Mouse (Mus musculus): ENCODE data around the gene Asic5. TPM values are rescaled to one million over a fixed set of nuclear protein-coding genes. Genes with fewer than 3 reads are reported as not detected.

The Asic5 gene
- polyA plus RNA-seq, 1 experiment from 2014 or later: not detected

- ATAC-seq (ENCODE audit: insufficient number of reproducible peaks, insufficient read depth, low FRiP score, low read depth): no peak
- Histone ChIP-seq H3K4me3 (ENCODE audit: low read depth, low read length) (no peak overlapping the region), H3K4me2 (replicated peaks; ENCODE audit: low read depth, low read length) (no peak overlapping the region), H3K9ac (replicated peaks; ENCODE audit: low read depth, low read length) (no peak overlapping the region), H3K9me3 (ENCODE audit: control insufficient read depth, low read depth, low read length) (no peaks in the 10 kb centered on the region), H3K27me3 (ENCODE audit: control insufficient read depth, insufficient read depth, low read length) (no peaks in the 10 kb centered on the region), H3K4me1 (ENCODE audit: control insufficient read depth, insufficient read depth, low read length) (no peaks in the 10 kb centered on the region), H3K36me3 (ENCODE audit: control insufficient read depth, insufficient read depth, low read length) (no peaks in the 10 kb centered on the region), H3K27ac (ENCODE audit: low read length) (no peak overlapping the region)
- 85% methylated on average over 5 of the region's 5 CpGs for WGBS
Observed at GRCm38 (mm10) chr3:81961336-81961735, 20.8 kb upstream of the Asic5 start.

- no peaks in the 10 kb centered on the region for H3K36me3 ChIP-seq (ENCODE audit: control insufficient read depth, insufficient read depth, low read length)
- no peak overlapping the region for H3K9ac ChIP-seq (replicated peaks; ENCODE audit: low read depth, low read length)
- 70% methylated on average over 5 of the region's 5 CpGs for WGBS
- no peak overlapping the region for H3K4me3 ChIP-seq (ENCODE audit: low read depth, low read length)
- H3K4me2 ChIP-seq (replicated peaks; ENCODE audit: low read depth, low read length): no peak overlapping the region
- H3K9me3 ChIP-seq (ENCODE audit: control insufficient read depth, low read depth, low read length): no peaks in the 10 kb centered on the region
- ATAC-seq (ENCODE audit: insufficient number of reproducible peaks, insufficient read depth, low FRiP score, low read depth): no peak
- no peak overlapping the region for H3K27ac ChIP-seq (ENCODE audit: low read length)
- H3K27me3 ChIP-seq (ENCODE audit: control insufficient read depth, insufficient read depth, low read length): no peaks in the 10 kb centered on the region
- H3K4me1 ChIP-seq (ENCODE audit: control insufficient read depth, insufficient read depth, low read length): no peaks in the 10 kb centered on the region
Observed at GRCm38 (mm10) chr3:81963768-81964167, 18.3 kb upstream of the Asic5 start.

GRCm38 (mm10) chr3:81964596-81964995 is 17.5 kb upstream of the Asic5 start:
- Histone ChIP-seq H3K27ac (ENCODE audit: low read length) (no peak overlapping the region), H3K9ac (replicated peaks; ENCODE audit: low read depth, low read length) (no peak overlapping the region), H3K4me2 (replicated peaks; ENCODE audit: low read depth, low read length) (no peak overlapping the region), H3K27me3 (ENCODE audit: control insufficient read depth, insufficient read depth, low read length) (no peaks in the 10 kb centered on the region), H3K9me3 (ENCODE audit: control insufficient read depth, low read depth, low read length) (no peaks in the 10 kb centered on the region), H3K4me1 (ENCODE audit: control insufficient read depth, insufficient read depth, low read length) (no peaks in the 10 kb centered on the region), H3K4me3 (ENCODE audit: low read depth, low read length) (no peak overlapping the region), H3K36me3 (ENCODE audit: control insufficient read depth, insufficient read depth, low read length) (no peaks in the 10 kb centered on the region)
- 68% methylated on average over 3 of the region's 3 CpGs for WGBS
- ATAC-seq (ENCODE audit: insufficient number of reproducible peaks, insufficient read depth, low FRiP score, low read depth): no peak

GRCm38 (mm10) chr3:81975607-81976006 is 6.5 kb upstream of the Asic5 start:
- Histone ChIP-seq H3K4me2 (replicated peaks; ENCODE audit: low read depth, low read length) (no peak overlapping the region), H3K4me3 (ENCODE audit: low read depth, low read length) (no peak overlapping the region), H3K27ac (ENCODE audit: low read length) (no peak overlapping the region), H3K36me3 (ENCODE audit: control insufficient read depth, insufficient read depth, low read length) (no peaks in the 10 kb centered on the region), H3K27me3 (ENCODE audit: control insufficient read depth, insufficient read depth, low read length) (no peaks in the 10 kb centered on the region), H3K9me3 (ENCODE audit: control insufficient read depth, low read depth, low read length) (no peaks in the 10 kb centered on the region), H3K9ac (replicated peaks; ENCODE audit: low read depth, low read length) (no peak overlapping the region), H3K4me1 (ENCODE audit: control insufficient read depth, insufficient read depth, low read length) (no peaks in the 10 kb centered on the region)
- 39% methylated on average over 4 of the region's 4 CpGs for WGBS
- no peak for ATAC-seq (ENCODE audit: insufficient number of reproducible peaks, insufficient read depth, low FRiP score, low read depth)

DNA sequence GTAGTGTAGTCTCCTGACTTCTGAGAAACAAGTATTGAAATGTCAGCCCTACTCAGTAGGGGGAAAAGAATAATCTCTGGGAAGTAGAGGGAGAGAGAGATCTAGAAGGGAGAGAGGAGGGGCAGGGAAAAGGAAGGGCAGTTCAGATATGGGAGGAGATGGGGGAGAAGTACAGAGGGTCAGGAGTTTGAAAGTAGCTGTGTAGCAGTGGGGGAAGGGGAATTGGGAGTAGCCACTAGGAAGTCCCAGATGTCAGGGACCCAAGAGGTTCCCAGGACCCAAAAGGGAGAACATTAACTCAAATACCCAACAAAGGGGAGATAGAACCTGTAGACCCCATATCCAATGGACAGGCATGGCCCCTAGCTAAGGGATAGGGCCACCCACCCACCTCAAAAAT is 6.0 kb upstream of the Asic5 start, which contains the start of gene Tdo2:
Gene Tdo2, minus strand, starts transcription at position 101 of the 400 bp plus-strand sequence.
- no peak within 1 kb of the TSS for H3K4me3 ChIP-seq (ENCODE audit: low read depth, low read length)
- H3K9ac ChIP-seq (replicated peaks; ENCODE audit: low read depth, low read length): no peak within 1 kb of the TSS
- no peaks in the 10 kb centered on the region for H3K36me3 ChIP-seq (ENCODE audit: control insufficient read depth, insufficient read depth, low read length)
- H3K9me3 ChIP-seq (ENCODE audit: control insufficient read depth, low read depth, low read length): no peaks in the 10 kb centered on the region
- no peaks in the 10 kb centered on the region for H3K4me1 ChIP-seq (ENCODE audit: control insufficient read depth, insufficient read depth, low read length)
- no peak within 1 kb of the TSS for H3K27ac ChIP-seq (ENCODE audit: low read length)
- no peak within 1 kb of the TSS for H3K4me2 ChIP-seq (replicated peaks; ENCODE audit: low read depth, low read length)
- no peaks in the 10 kb centered on the region for H3K27me3 ChIP-seq (ENCODE audit: control insufficient read depth, insufficient read depth, low read length)
- ATAC-seq (ENCODE audit: insufficient number of reproducible peaks, insufficient read depth, low FRiP score, low read depth): no peak

- ATAC-seq (ENCODE audit: insufficient number of reproducible peaks, insufficient read depth, low FRiP score, low read depth): no peak
- no peaks in the 10 kb centered on the region for H3K27me3 ChIP-seq (ENCODE audit: control insufficient read depth, insufficient read depth, low read length)
- WGBS: 80% methylated on average over 5 of the region's 5 CpGs
Observed at GRCm38 (mm10) chr3:81981576-81981975, 514 bp upstream of the Asic5 start.

DNA sequence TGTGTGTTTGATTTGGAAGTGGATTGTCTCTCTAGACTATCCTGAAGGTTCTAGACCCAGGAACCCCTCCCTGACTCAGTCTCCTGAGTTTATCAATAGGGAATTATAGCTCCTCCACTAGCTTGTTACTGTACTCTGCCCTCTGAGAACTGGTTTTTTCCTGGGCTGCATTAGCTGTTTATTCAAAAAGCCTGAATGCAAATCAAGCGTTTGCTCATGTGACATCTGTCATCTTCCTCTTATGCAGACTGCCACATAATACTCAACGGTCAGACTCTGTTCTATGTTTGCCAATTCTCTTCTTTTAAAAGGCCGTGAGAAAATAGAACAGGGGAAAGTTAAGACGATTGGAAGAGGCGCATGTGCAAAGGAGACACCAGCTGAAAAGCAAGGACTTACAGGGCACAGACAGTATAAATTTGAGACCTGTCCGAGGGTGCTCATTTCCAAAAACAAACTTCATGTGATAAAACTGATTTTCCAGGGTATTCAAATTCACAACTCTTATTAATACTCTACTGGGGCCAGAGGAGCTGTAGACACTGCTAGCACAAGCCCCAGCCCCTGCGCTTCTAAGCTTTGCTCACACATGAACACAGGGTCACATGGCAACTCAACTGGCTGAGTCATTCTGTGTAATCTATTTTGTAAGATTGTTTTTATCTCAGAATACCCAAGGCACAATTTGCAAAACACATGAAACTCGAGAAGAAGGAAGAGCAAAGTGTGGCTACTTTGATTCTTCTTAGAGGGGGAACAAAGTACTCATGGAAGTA is 1.2 kb downstream of the Asic5 start:
- Histone ChIP-seq H3K9ac (replicated peaks; ENCODE audit: low read depth, low read length) (no peak overlapping the region), H3K36me3 (ENCODE audit: control insufficient read depth, insufficient read depth, low read length) (no peaks in the 10 kb centered on the region), H3K27ac (ENCODE audit: low read length) (no peak overlapping the region), H3K27me3 (ENCODE audit: control insufficient read depth, insufficient read depth, low read length) (no peaks in the 10 kb centered on the region), H3K4me1 (ENCODE audit: control insufficient read depth, insufficient read depth, low read length) (0 out of 2 replicates have a peak, but pooled peaks cover 3% of the 10 kb centered on the region), H3K9me3 (ENCODE audit: control insufficient read depth, low read depth, low read length) (no peaks in the 10 kb centered on the region), H3K4me2 (replicated peaks; ENCODE audit: low read depth, low read length) (no peak overlapping the region), H3K4me3 (ENCODE audit: low read depth, low read length) (no peak overlapping the region)
- WGBS: 72% methylated on average over 8 of the region's 8 CpGs
- ATAC-seq (ENCODE audit: insufficient number of reproducible peaks, insufficient read depth, low FRiP score, low read depth): no peak

More at GRCm38 (mm10) chr3:81981576-81981975, 514 bp upstream of the Asic5 start:
- H3K9ac ChIP-seq (replicated peaks; ENCODE audit: low read depth, low read length): no peak overlapping the region
- no peak overlapping the region for H3K4me3 ChIP-seq (ENCODE audit: low read depth, low read length)
- no peaks in the 10 kb centered on the region for H3K36me3 ChIP-seq (ENCODE audit: control insufficient read depth, insufficient read depth, low read length)
- no peaks in the 10 kb centered on the region for H3K9me3 ChIP-seq (ENCODE audit: control insufficient read depth, low read depth, low read length)
- H3K27ac ChIP-seq (ENCODE audit: low read length): no peak overlapping the region
- no peak overlapping the region for H3K4me2 ChIP-seq (replicated peaks; ENCODE audit: low read depth, low read length)
- H3K4me1 ChIP-seq (ENCODE audit: control insufficient read depth, insufficient read depth, low read length): 0 out of 2 replicates have a peak, but pooled peaks cover 3% of the 10 kb centered on the region

- no peak overlapping the region for H3K9ac ChIP-seq (replicated peaks; ENCODE audit: low read depth, low read length)
- H3K27me3 ChIP-seq (ENCODE audit: control insufficient read depth, insufficient read depth, low read length): no peaks in the 10 kb centered on the region
- no peak for ATAC-seq (ENCODE audit: insufficient number of reproducible peaks, insufficient read depth, low FRiP score, low read depth)
- H3K36me3 ChIP-seq (ENCODE audit: control insufficient read depth, insufficient read depth, low read length): no peaks in the 10 kb centered on the region
- no peak overlapping the region for H3K4me3 ChIP-seq (ENCODE audit: low read depth, low read length)
- peaks cover 8% of the 10 kb centered on the region; the same call in 1 of the 2 replicates for H3K4me1 ChIP-seq (ENCODE audit: control insufficient read depth, insufficient read depth, low read length)
- no peak overlapping the region for H3K27ac ChIP-seq (ENCODE audit: low read length)
- WGBS: 74% methylated on average over 1 of the region's 1 CpGs
- H3K4me2 ChIP-seq (replicated peaks; ENCODE audit: low read depth, low read length): no peak overlapping the region
- H3K9me3 ChIP-seq (ENCODE audit: control insufficient read depth, low read depth, low read length): no peaks in the 10 kb centered on the region
Observed at GRCm38 (mm10) chr3:81985100-81985499, 3.0 kb downstream of the Asic5 start.

GRCm38 (mm10) chr3:81986103-81986502 is 4.0 kb downstream of the Asic5 start:
- H3K9me3 ChIP-seq (ENCODE audit: control insufficient read depth, low read depth, low read length): no peaks in the 10 kb centered on the region
- H3K4me2 ChIP-seq (replicated peaks; ENCODE audit: low read depth, low read length): no peak overlapping the region
- WGBS: 84% methylated on average over 2 of the region's 2 CpGs
- H3K27me3 ChIP-seq (ENCODE audit: control insufficient read depth, insufficient read depth, low read length): no peaks in the 10 kb centered on the region
- no peak for ATAC-seq (ENCODE audit: insufficient number of reproducible peaks, insufficient read depth, low FRiP score, low read depth)
- no peak overlapping the region for H3K9ac ChIP-seq (replicated peaks; ENCODE audit: low read depth, low read length)
- H3K4me3 ChIP-seq (ENCODE audit: low read depth, low read length): no peak overlapping the region
- peaks cover 8% of the 10 kb centered on the region; the same call in 1 of the 2 replicates for H3K4me1 ChIP-seq (ENCODE audit: control insufficient read depth, insufficient read depth, low read length)
- no peak overlapping the region for H3K27ac ChIP-seq (ENCODE audit: low read length)
- H3K36me3 ChIP-seq (ENCODE audit: control insufficient read depth, insufficient read depth, low read length): no peaks in the 10 kb centered on the region
